Mouse (Mus musculus): ENCODE results near the gene 1700109H08Rik.
"Not testable (repeated sequence)": the region's sequence is repeated elsewhere in the genome, so short reads cannot be mapped to it uniquely, and the experiment has no call there.

The 1700109H08Rik gene

DNA sequence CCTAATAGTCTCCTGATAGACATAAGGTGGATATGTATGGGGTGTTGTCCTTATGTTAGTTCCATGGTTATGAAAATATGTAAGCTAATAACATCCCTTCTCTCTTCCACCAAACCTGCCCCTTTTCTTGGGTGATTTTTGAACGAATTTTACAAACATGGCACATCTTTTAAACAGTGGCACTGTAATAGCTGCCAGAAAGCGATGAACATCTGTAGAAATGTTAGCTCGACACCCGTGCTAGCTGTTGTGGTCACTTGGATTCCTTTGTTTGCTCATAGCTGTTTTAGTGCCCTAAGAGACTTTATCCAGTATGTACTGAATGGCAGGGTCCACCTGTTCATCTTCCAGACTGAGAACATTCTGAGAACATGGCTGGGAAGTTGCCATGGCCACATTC, at the start of gene 1700109H08Rik:
Gene 1700109H08Rik, plus strand, starts transcription at position 301 of the 400 bp plus-strand sequence.
- DNase-seq (ENCODE audit: low read depth, low spot score): no peak

DNA sequence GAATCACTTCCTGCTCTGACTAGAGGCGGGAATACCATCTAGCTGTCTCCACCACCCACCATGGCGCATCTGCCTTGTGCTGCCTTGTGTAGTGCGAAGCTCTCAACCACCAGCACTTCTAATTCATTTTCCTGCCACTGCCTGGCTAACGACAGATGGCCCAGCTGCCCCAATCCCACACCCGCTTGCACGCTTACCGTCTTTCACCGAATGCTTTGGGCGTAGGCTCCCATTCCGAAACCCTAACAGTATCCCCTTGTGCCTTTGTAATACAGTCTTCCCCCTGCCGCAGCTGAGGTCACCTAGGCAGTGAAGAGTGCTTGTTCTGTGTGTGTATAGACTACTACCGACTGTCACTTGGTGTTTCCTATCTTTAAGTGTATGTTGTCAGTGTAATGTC, 49.6 kb upstream of the 1700109H08Rik start:
- DNase-seq (ENCODE audit: low read depth, low spot score): no peak

DNA sequence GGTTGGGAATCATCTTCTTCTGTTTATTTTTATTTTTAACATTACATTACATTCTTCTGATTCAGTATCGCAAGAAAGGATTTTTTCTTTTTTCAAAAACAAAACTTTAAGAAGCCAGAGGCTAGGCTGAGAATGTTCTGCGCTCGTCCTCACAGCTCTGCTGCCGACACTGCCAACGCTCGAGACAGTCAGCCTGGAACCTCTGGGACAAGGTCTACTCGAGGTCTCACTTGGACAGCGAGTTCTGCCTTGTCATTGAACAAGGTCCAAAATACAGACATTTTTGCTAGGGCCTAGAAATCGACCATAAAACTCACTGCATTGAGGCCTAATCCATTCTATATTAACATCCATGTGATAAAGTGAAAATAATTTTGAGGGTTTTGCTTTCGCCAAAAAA, 48.5 kb upstream of the 1700109H08Rik start:
- no peak for DNase-seq (ENCODE audit: low read depth, low spot score)

- DNase-seq (ENCODE audit: low read depth, low spot score): no peak
These were observed 44.2 kb upstream of the 1700109H08Rik start for GRCm38 (mm10) chr5:3527041-3527691.

GRCm38 (mm10) chr5:3529585-3530189, 41.7 kb upstream of the 1700109H08Rik start:
- DNase-seq (ENCODE audit: low read depth, low spot score): no peak

GRCm38 (mm10) chr5:3532048-3532447, 39.3 kb upstream of the 1700109H08Rik start:
- not testable (repeated sequence) for DNase-seq (ENCODE audit: low read depth, low spot score)

- DNase-seq (ENCODE audit: low read depth, low spot score): no peak
These were observed 34.7 kb upstream of the 1700109H08Rik start for GRCm38 (mm10) chr5:3536592-3537212.

- DNase-seq (ENCODE audit: low read depth, low spot score): no peak
These were observed 32.6 kb upstream of the 1700109H08Rik start for GRCm38 (mm10) chr5:3538505-3539472.

DNA sequence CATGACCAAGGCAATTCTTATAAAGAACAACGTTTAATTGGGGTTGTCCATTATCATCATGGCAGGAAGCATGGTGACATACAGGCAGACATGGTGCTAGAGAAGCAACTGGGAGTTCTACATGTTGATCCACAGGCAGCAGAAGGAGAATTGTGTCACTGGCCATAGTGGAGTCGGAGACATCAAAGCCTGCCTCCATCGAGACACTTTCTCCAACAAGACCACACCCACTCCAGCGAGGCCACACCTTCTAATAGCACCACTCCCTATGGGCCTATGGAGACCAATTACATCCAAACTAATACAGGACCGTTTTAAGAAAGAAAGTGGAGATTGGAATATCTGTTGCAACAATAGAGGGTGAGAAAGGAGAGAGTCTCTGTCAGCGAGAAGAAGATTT, 29.5 kb upstream of the 1700109H08Rik start:
- no peak for DNase-seq (ENCODE audit: low read depth, low spot score)

GRCm38 (mm10) chr5:3543629-3544479, 27.5 kb upstream of the 1700109H08Rik start, which contains the start of gene Fam133b:
Gene Fam133b, plus strand, starts transcription at chr5:3543833.
- DNase-seq (ENCODE audit: low read depth, low spot score): peak; percentile 96

- DNase-seq (ENCODE audit: low read depth, low spot score): no peak
These were observed 26.9 kb upstream of the 1700109H08Rik start for GRCm38 (mm10) chr5:3544480-3544769.

DNA sequence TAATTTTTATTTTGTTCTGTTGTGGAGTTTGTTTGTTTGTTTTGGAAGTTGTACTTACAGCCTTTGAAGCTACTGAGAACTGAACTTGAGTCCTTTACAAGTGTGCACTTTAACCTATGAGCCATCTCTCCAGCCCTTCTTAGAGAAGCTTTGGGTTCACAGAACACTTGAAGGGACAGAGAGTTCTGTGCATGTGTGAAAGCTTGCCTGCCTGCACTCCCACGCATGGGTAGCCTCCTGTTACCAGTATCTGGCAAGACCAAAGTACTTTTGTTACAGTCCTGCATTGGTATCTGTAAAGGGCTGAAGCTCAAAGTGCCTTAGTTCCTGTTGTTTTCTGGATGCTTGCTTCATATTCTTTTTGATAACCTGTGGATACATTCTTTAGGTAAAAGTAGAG, 25.1 kb upstream of the 1700109H08Rik start:
- DNase-seq (ENCODE audit: low read depth, low spot score): no peak

DNA sequence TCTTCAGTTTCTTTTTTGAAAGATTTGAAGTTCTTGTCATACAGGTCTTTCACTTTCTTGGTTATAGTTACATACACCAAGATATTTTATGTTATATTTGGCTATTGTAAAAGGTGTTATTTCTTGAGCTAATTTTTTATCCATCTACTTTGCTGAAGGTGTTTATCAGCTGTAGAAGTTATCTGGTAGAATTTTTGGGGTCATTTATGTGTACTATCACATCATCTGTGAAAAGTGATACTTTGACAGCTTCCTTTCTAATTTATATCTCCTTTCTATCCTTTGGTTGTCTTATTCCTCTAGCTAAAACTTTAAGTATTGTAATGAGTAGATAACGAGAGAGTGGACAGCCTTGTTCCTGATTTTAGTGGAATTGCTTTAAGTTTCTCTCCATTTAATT, 19.9 kb upstream of the 1700109H08Rik start:
- no peak for DNase-seq (ENCODE audit: low read depth, low spot score)

GRCm38 (mm10) chr5:3554198-3554597, 17.2 kb upstream of the 1700109H08Rik start:
- no peak for DNase-seq (ENCODE audit: low read depth, low spot score)

- no peak for DNase-seq (ENCODE audit: low read depth, low spot score)
These were observed 3.5 kb downstream of the 1700109H08Rik start for GRCm38 (mm10) chr5:3574825-3575224.

DNA sequence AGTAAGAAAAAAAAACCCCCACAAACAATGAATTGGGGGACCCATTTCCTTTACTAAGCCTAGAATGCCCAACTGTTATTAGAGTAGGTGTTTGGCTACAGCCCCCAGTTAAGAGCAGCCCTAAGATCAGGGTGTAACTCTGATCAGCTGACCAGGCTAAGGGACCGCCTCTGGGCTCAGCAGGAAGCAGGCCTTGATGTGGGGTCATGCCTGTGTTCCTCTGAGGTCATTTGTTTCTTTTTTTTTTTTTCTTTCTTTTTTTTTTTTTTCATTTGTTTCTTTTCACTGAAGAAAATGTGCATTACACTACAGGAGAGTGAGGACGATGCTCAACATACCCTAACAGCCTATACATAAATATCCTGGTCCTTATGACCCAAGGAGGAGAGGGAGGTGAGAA, 6.6 kb downstream of the 1700109H08Rik start:
- no peak for DNase-seq (ENCODE audit: low read depth, low spot score)

- DNase-seq (ENCODE audit: low read depth, low spot score): no peak
These were observed 7.7 kb downstream of the 1700109H08Rik start for GRCm38 (mm10) chr5:3579066-3579465.

DNA sequence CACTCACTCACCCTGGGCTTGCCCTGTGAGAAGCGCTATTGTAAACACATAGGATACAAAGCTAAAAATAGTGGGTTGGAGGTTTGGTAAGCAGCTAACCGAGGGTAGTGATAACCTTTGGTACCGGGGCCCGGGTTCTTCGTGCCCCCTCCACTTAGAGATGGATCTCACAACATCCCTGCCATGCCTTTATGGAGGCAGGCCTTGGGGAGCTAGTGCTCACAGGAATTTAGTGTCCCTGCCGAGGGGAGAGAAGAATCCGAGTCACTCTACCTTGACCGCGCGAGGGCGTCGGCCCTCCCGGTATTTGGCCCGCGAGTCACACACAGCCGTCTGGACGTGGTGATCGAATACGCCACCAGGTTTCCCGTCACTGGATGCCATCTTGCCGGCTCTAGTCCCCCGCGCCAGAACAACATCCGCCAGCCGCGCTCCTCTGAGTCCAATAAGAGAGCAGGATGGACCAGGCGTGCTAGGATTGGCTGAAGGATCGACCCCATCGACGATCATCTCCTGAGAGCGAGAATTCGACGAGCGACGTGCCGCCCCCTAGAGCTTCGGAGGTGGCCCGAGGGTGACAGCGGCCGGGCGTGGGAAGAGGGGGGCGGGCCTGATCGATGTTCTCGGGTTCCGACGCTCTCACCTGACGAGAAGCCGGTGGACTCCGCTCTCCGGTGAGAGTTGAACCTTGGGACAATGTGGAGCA, 24.5 kb downstream of the 1700109H08Rik start, which contains the start of gene Pex1:
Gene Pex1, plus strand, starts transcription at position 374 of the 706 bp plus-strand sequence.
- peak; percentile 98 for DNase-seq (ENCODE audit: low read depth, low spot score)

GRCm38 (mm10) chr5:3596399-3596766, 25.0 kb downstream of the 1700109H08Rik start, which contains the start of gene Rbm48:
Gene Rbm48, minus strand, starts transcription at chr5:3596585.
- peak; percentile 86 for DNase-seq (ENCODE audit: low read depth, low spot score)

DNA sequence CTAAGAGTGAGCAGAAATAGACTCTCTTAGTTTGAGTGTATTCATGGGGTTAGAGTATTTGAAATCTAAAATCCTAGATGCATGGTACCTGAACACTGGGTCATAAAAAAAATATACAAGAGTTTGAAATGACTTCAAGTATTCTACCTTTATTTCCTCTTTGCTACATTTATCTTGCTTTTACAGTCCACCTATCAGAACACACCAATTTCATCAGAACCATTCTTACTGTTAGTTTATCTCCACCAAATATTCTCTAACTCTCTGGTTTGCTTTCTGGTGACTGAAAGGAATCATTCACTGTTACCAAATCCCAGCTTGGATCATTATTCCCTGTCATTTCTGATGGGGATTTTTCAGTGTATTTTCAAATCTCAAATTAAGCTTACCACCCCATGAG, 25.8 kb downstream of the 1700109H08Rik start:
- no peak for DNase-seq (ENCODE audit: low read depth, low spot score)

Measured in CD4-positive, CD25-positive, alpha-beta regulatory T cell, adult 2 months (primary cell).